In genomic region chr5:139593746-139594145, GRCm38 (mm10) we compare ENCODE assay signal across 22 mouse cellular contexts. TPM values are rescaled to one million over a fixed set of nuclear protein-coding genes. Genes with fewer than 3 reads are reported as not detected.
DNase-seq lines count a peak whose midpoint lies in the region; ATAC-seq and TF ChIP-seq lines count a peak whose summit lies in the region.
"Had no signal": no experiment of that assay in that cellular context is flagged by ENCODE, and none has a peak within 500 bp of the region (broad histone marks: within the 10 kb centered on the region; RNA-seq: fewer than 3 reads in every experiment).

No protein-coding gene starts in this region.

- WGBS in forebrain, embryonic 15.5 days = 10% methylated on average over 21 of the region's 21 CpGs
- WGBS in forebrain, embryonic 12.5 days = 19% methylated on average over 21 of the region's 21 CpGs
- 7% methylated on average over 21 of the region's 21 CpGs for WGBS in hindbrain, embryonic 14.5 days
- 17% methylated on average over 21 of the region's 21 CpGs for WGBS in hindbrain, embryonic 10.5 days
- 8% methylated on average over 21 of the region's 21 CpGs for WGBS in forebrain, embryonic 16.5 days
- WGBS in midbrain, postnatal 0 days = 15% methylated on average over 21 of the region's 21 CpGs
- 17% methylated on average over 21 of the region's 21 CpGs for WGBS in liver, embryonic 12.5 days (ENCODE audit: insufficient replicate concordance)

- H3K4me1 ChIP-seq in forebrain, embryonic 15.5 days = peaks cover 15% of the 10 kb centered on the region
- peaks cover 29% of the 10 kb centered on the region for H3K4me1 ChIP-seq in forebrain, embryonic 12.5 days
- peaks cover 23% of the 10 kb centered on the region for H3K4me1 ChIP-seq in hindbrain, embryonic 14.5 days (replicated peaks; ENCODE audit: control insufficient read depth, insufficient read depth, low read length)
- H3K4me1 ChIP-seq in hindbrain, embryonic 10.5 days (replicated peaks) = peaks cover 29% of the 10 kb centered on the region
- H3K4me1 ChIP-seq in forebrain, embryonic 16.5 days (replicated peaks; ENCODE audit: control insufficient read depth, insufficient read depth, low read length) = peaks cover 6% of the 10 kb centered on the region
- H3K4me1 ChIP-seq in midbrain, postnatal 0 days (ENCODE audit: insufficient read depth, low read length) = peaks cover 3% of the 10 kb centered on the region; the same call in 1 of the 2 replicates
- H3K4me1 ChIP-seq in liver, embryonic 12.5 days = no peaks in the 10 kb centered on the region
- H3K4me1 ChIP-seq: heart, embryonic 15.5 days had no signal

- H3K9ac ChIP-seq in forebrain, embryonic 15.5 days (replicated peaks) = no peak overlapping the region
- no peak overlapping the region for H3K9ac ChIP-seq in forebrain, embryonic 12.5 days
- H3K9ac ChIP-seq in hindbrain, embryonic 14.5 days = no peak overlapping the region
- H3K9ac ChIP-seq in forebrain, embryonic 16.5 days (replicated peaks; ENCODE audit: low read depth, low read length) = no peak overlapping the region
- no peak overlapping the region; the same call in 1 of the 2 replicates for H3K9ac ChIP-seq in midbrain, postnatal 0 days (replicated peaks; ENCODE audit: low read length, poor library complexity, severe bottlenecking)
- H3K9ac ChIP-seq in liver, embryonic 12.5 days = no peak overlapping the region
- H3K9ac ChIP-seq: heart, embryonic 15.5 days had no signal

- TF ChIP-seq CTCF in midbrain, postnatal 0 days (IDR thresholded peaks at IDR 0.05) = no peak

- H3K9me3 ChIP-seq in forebrain, embryonic 15.5 days = no peaks in the 10 kb centered on the region
- H3K9me3 ChIP-seq in forebrain, embryonic 12.5 days = no peaks in the 10 kb centered on the region
- H3K9me3 ChIP-seq in hindbrain, embryonic 14.5 days (ENCODE audit: control insufficient read depth, low read length) = no peaks in the 10 kb centered on the region
- H3K9me3 ChIP-seq in hindbrain, embryonic 10.5 days = no peaks in the 10 kb centered on the region
- H3K9me3 ChIP-seq in forebrain, embryonic 16.5 days (ENCODE audit: control insufficient read depth, low read length) = no peaks in the 10 kb centered on the region
- no peaks in the 10 kb centered on the region for H3K9me3 ChIP-seq in midbrain, postnatal 0 days (ENCODE audit: low read length)
- no peaks in the 10 kb centered on the region for H3K9me3 ChIP-seq in liver, embryonic 12.5 days (replicated peaks)
- H3K9me3 ChIP-seq: heart, embryonic 15.5 days had no signal

- peaks cover 18% of the 10 kb centered on the region; the same call in 1 of the 2 replicates for H3K27me3 ChIP-seq in forebrain, embryonic 15.5 days
- H3K27me3 ChIP-seq in forebrain, embryonic 12.5 days = peaks cover 71% of the 10 kb centered on the region
- peaks cover 31% of the 10 kb centered on the region for H3K27me3 ChIP-seq in hindbrain, embryonic 14.5 days (ENCODE audit: control insufficient read depth, insufficient read depth, low read length)
- H3K27me3 ChIP-seq in hindbrain, embryonic 10.5 days (ENCODE audit: insufficient read depth, poor library complexity, severe bottlenecking) = peaks cover 100% of the 10 kb centered on the region
- peaks cover 15% of the 10 kb centered on the region for H3K27me3 ChIP-seq in forebrain, embryonic 16.5 days (replicated peaks; ENCODE audit: control insufficient read depth, insufficient read depth, low read length)
- no peaks in the 10 kb centered on the region for H3K27me3 ChIP-seq in midbrain, postnatal 0 days (ENCODE audit: insufficient read depth, low read length)
- H3K27me3 ChIP-seq in liver, embryonic 12.5 days (replicated peaks) = peaks cover 81% of the 10 kb centered on the region

- H3K4me3 ChIP-seq in forebrain, embryonic 15.5 days = no peak overlapping the region
- no peak overlapping the region for H3K4me3 ChIP-seq in forebrain, embryonic 12.5 days (replicated peaks)
- H3K4me3 ChIP-seq in hindbrain, embryonic 14.5 days (replicated peaks; ENCODE audit: low read length) = no peak overlapping the region
- H3K4me3 ChIP-seq in hindbrain, embryonic 10.5 days = no peak overlapping the region
- 0 out of 2 replicates have a peak overlapping the region, but pooled peaks have one; percentile 4 for H3K4me3 ChIP-seq in forebrain, embryonic 16.5 days (replicated peaks; ENCODE audit: low read length)
- no peak overlapping the region for H3K4me3 ChIP-seq in midbrain, postnatal 0 days (ENCODE audit: low read depth, low read length)
- no peak overlapping the region for H3K4me3 ChIP-seq in liver, embryonic 12.5 days
- H3K4me3 ChIP-seq: erythroblast, embryonic 14.5 days; heart, embryonic 15.5 days had no signal

- H3K27ac ChIP-seq in forebrain, embryonic 15.5 days (replicated peaks) = no peak overlapping the region
- H3K27ac ChIP-seq in forebrain, embryonic 12.5 days = no peak overlapping the region
- H3K27ac ChIP-seq in hindbrain, embryonic 14.5 days = no peak overlapping the region
- H3K27ac ChIP-seq in hindbrain, embryonic 10.5 days = no peak overlapping the region
- H3K27ac ChIP-seq in forebrain, embryonic 16.5 days (ENCODE audit: low read length) = no peak overlapping the region
- H3K27ac ChIP-seq in midbrain, postnatal 0 days (ENCODE audit: low read depth, low read length) = no peak overlapping the region
- no peak overlapping the region for H3K27ac ChIP-seq in liver, embryonic 12.5 days
- H3K27ac ChIP-seq: heart, embryonic 15.5 days had no signal

- 0 out of 2 replicates have a peak overlapping the region, but pooled peaks have one; percentile 3 for H3K4me2 ChIP-seq in forebrain, embryonic 15.5 days (replicated peaks)
- H3K4me2 ChIP-seq in forebrain, embryonic 12.5 days = no peak overlapping the region
- peak overlapping the region; percentile 18; the same call in 1 of the 2 replicates for H3K4me2 ChIP-seq in hindbrain, embryonic 14.5 days (replicated peaks)
- peak overlapping the region; percentile 37 for H3K4me2 ChIP-seq in forebrain, embryonic 16.5 days (ENCODE audit: low read length)
- H3K4me2 ChIP-seq in midbrain, postnatal 0 days (ENCODE audit: low read depth, low read length, poor library complexity, severe bottlenecking) = peak overlapping the region; percentile 9; the same call in 1 of the 2 replicates
- no peak overlapping the region for H3K4me2 ChIP-seq in liver, embryonic 12.5 days
- H3K4me2 ChIP-seq: heart, embryonic 15.5 days had no signal

- no peaks in the 10 kb centered on the region for H3K36me3 ChIP-seq in forebrain, embryonic 15.5 days
- no peaks in the 10 kb centered on the region for H3K36me3 ChIP-seq in forebrain, embryonic 12.5 days (replicated peaks)
- H3K36me3 ChIP-seq in hindbrain, embryonic 14.5 days (replicated peaks; ENCODE audit: control insufficient read depth, insufficient read depth) = no peaks in the 10 kb centered on the region
- H3K36me3 ChIP-seq in hindbrain, embryonic 10.5 days = no peaks in the 10 kb centered on the region
- no peaks in the 10 kb centered on the region for H3K36me3 ChIP-seq in forebrain, embryonic 16.5 days (ENCODE audit: control insufficient read depth, insufficient read depth)
- H3K36me3 ChIP-seq in midbrain, postnatal 0 days (ENCODE audit: insufficient read depth, low read length) = no peaks in the 10 kb centered on the region
- no peaks in the 10 kb centered on the region for H3K36me3 ChIP-seq in liver, embryonic 12.5 days
- H3K36me3 ChIP-seq: heart, embryonic 15.5 days had no signal

- DNase-seq in hindbrain, embryonic 14.5 days (ENCODE audit: low spot score) = no peak
- no peak for DNase-seq in hindbrain, embryonic 10.5 days (ENCODE audit: low spot score)
- no peak for DNase-seq in midbrain, postnatal 0 days (ENCODE audit: low spot score)
- no peak for DNase-seq in urinary bladder, postnatal 36 days (ENCODE audit: low spot score in 2 of 2)
- DNase-seq: adrenal gland, adult 2 months; gastrocnemius, postnatal 25 days; kidney, adult 8-10 months; left cerebral cortex, postnatal 4 days; lung, adult 2 months; lung, postnatal 4 days; right cerebral cortex, postnatal 4 days; thymus, postnatal 36 days had no signal

- no peak for ATAC-seq in forebrain, embryonic 15.5 days (replicated peaks)
- no peak for ATAC-seq in forebrain, embryonic 12.5 days (ENCODE audit: low FRiP score)
- no peak for ATAC-seq in hindbrain, embryonic 14.5 days (ENCODE audit: low FRiP score)
- ATAC-seq in forebrain, embryonic 16.5 days = no peak
- no peak for ATAC-seq in midbrain, postnatal 0 days (ENCODE audit: low FRiP score)
- no peak for ATAC-seq in liver, embryonic 12.5 days
- ATAC-seq: inflammation-experienced regulatory T-cells, adult 6 months had no signal

RNA-seq across cellular contexts. Expression of gene Uncx, which starts 50.5 kb away (rescaled TPM):
- 4.2 and 4.8 TPM in 2 replicates for polyA plus RNA-seq in forebrain, embryonic 15.5 days (2015; fragmentation: Nextera tagmentation; extraction: Ambion mirVana)
- 32.5 and 37.0 TPM in 2 replicates for polyA plus RNA-seq in forebrain, embryonic 12.5 days (2016; fragmentation: Nextera tagmentation; extraction: Ambion mirVana)
- polyA plus RNA-seq in hindbrain, embryonic 14.5 days (2014; fragmentation: Nextera tagmentation; extraction: Ambion mirVana) = 25.4 and 31.0 TPM in 2 replicates
- 14.0 and 61.1 TPM in 2 replicates for polyA plus RNA-seq in hindbrain, embryonic 10.5 days (2016; fragmentation: Nextera tagmentation; extraction: Ambion mirVana)
- polyA plus RNA-seq in forebrain, embryonic 16.5 days (2015; fragmentation: Nextera tagmentation; extraction: Ambion mirVana) = 1.6 and 6.4 TPM in 2 replicates
- total RNA-seq in midbrain, postnatal 0 days (2014; rRNA removed) = 21.2 and 24.3 TPM in 2 replicates
- 15.5 and 20.0 TPM in 2 replicates for polyA plus RNA-seq in midbrain, postnatal 0 days (2015; fragmentation: Nextera tagmentation; extraction: Ambion mirVana)
- not detected in 2 replicates for polyA plus RNA-seq in liver, embryonic 12.5 days (2016; fragmentation: Nextera tagmentation; extraction: Ambion mirVana)
- total RNA-seq: adrenal gland, adult 2 months; gastrocnemius, postnatal 25 days; liver, adult 2 months; monocyte, adult 5-6 weeks had no signal
- polyA plus RNA-seq: adrenal gland, adult 2 months; erythroblast, embryonic 14.5 days; heart, embryonic 15.5 days; inflammation-experienced regulatory T-cells, adult 6 months; liver, adult 2 months; lung, adult 2 months; testis, adult 2 months had no signal

Comparison
In these comparisons a context has a peak if more than half of its experiments do, and no peak if none do; other contexts are left out.
1. H3K4me2 ChIP-seq: peak in forebrain, embryonic 15.5 days (single experiment), hindbrain, embryonic 14.5 days (single experiment), forebrain, embryonic 16.5 days (single experiment) and midbrain, postnatal 0 days (single experiment); none in forebrain, embryonic 12.5 days (single experiment) and liver, embryonic 12.5 days (single experiment).